Mouse (Mus musculus) lung, postnatal 0 days (tissue): ENCODE measurements at regions not wholly inside any gene's neighbourhood (a gene's known extent, or its start where the extent isn't known, plus 50 kb on each side); places are given as distances from the start of the nearest gene placed in this dataset.

ENCODE experiments used
- ATAC-seq: fragments of 200-750 bp; cut with Nextera tagmentation; 2 replicates; pipeline ENCODE4 v1.8.0; 2017; ENCODE audit warnings: moderate library complexity
- DNase-seq: peaks from one replicate; pipeline ENCODE4 v3.0.0-alpha.2; 2016; ENCODE audit warnings: low spot score
- H3K27ac ChIP-seq: fragments of 300-500 bp; sonication (generic); 2 replicates; pipeline ENCODE4 v1.5.1; 2014; ENCODE audit warnings: antibody characterized with exemption, mild to moderate bottlenecking, low read length, mixed read lengths
- H3K27me3 ChIP-seq: fragments of 300-500 bp; sonication (generic); replicated peaks from 2 replicates; pipeline ENCODE4 v1.6.1; 2014; ENCODE audit warnings: low read length, mixed read lengths; ENCODE audit not compliant: insufficient read depth
- H3K36me3 ChIP-seq: fragments of 300-500 bp; sonication (generic); 2 replicates; pipeline ENCODE4 v1.6.1; 2014; ENCODE audit warnings: low read length, mixed read lengths; ENCODE audit not compliant: insufficient read depth
- H3K4me1 ChIP-seq: fragments of 300-500 bp; sonication (generic); 2 replicates; pipeline ENCODE4 v1.6.1; 2014; ENCODE audit warnings: antibody characterized with exemption, low read depth, low read length, mixed read lengths; ENCODE audit not compliant: insufficient read depth
- H3K4me2 ChIP-seq: fragments of 300-500 bp; sonication (generic); replicated peaks from 2 replicates; pipeline ENCODE4 v1.6.1; 2014; ENCODE audit warnings: low read depth, mild to moderate bottlenecking, low read length, moderate library complexity, mixed read lengths
- H3K4me3 ChIP-seq: fragments of 300-500 bp; sonication (generic); 2 replicates; pipeline ENCODE4 v1.5.1; 2014; ENCODE audit warnings: low read depth, low read length
- H3K9ac ChIP-seq: fragments of 300-500 bp; sonication (generic); replicated peaks from 2 replicates; pipeline ENCODE4 v1.6.1; 2014; ENCODE audit warnings: low read depth, mild to moderate bottlenecking
- H3K9me3 ChIP-seq: fragments of 300-500 bp; sonication (generic); 2 replicates; pipeline ENCODE4 v1.6.1; 2016; ENCODE audit warnings: low read length, mixed read lengths
- CTCF ChIP-seq: IDR thresholded peaks from 2 replicates; pipeline ENCODE4 v1.5.1; 2016; ENCODE audit warnings: antibody characterized with exemption, mild to moderate bottlenecking
- EP300 ChIP-seq: IDR thresholded peaks from 2 replicates; pipeline ENCODE4 v1.6.1; 2016; ENCODE audit warnings: antibody characterized with exemption, mild to moderate bottlenecking, control low read depth
- WGBS: fragments of 180-500 bp; shearing (Covaris S2); extraction: QIAGEN DNeasy Blood & Tissue Kit; methylation state at CpG from one replicate; pipeline ENCODE4 v1.1.7; 2014; 5-methylcytosine and 5-hydroxymethylcytosine counted together

DNA sequence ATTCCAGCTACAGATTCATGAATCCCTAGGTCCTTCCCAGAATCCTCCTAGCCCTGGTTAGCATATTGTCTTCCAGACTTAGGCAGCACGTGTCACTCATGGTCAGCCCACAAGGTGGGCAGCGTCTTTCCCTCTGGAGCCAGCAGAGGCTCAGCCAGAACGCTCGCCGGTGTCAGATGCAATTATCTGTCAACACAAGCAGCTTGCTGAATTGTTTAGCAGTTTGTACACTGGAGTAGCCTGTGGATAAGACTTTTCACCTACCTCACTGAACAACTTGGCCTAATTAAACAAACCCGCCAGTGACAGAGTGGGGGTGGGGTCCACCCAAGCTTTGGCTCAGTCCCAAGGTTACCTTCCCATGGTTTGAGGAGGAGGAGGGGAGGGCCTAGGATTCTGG, 285.4 kb upstream of the Kcnab2 start:
- no peaks in the 10 kb centered on the region for H3K4me1 ChIP-seq
- ATAC-seq (no peak), DNase-seq (no peak)
- no peak overlapping the region for H3K9ac ChIP-seq
- no peak for TF ChIP-seq CTCF
- TF ChIP-seq EP300: no peak
- 48% methylated on average over 6 of the region's 6 CpGs for WGBS
- H3K27ac ChIP-seq: no peak overlapping the region
- no peaks in the 10 kb centered on the region for H3K9me3 ChIP-seq
- no peak overlapping the region for H3K4me2 ChIP-seq
- H3K36me3 ChIP-seq: no peaks in the 10 kb centered on the region
- H3K27me3 ChIP-seq: no peaks in the 10 kb centered on the region
- no peak overlapping the region for H3K4me3 ChIP-seq

GRCm38 (mm10) chr4:152762576-152762975, 284.9 kb upstream of the Kcnab2 start:
- TF ChIP-seq EP300: no peak
- TF ChIP-seq CTCF: no peak
- Histone ChIP-seq H3K27me3 (no peaks in the 10 kb centered on the region), H3K36me3 (no peaks in the 10 kb centered on the region), H3K9ac (no peak overlapping the region), H3K27ac (no peak overlapping the region), H3K4me3 (no peak overlapping the region), H3K4me2 (no peak overlapping the region), H3K9me3 (no peaks in the 10 kb centered on the region), H3K4me1 (no peaks in the 10 kb centered on the region)
- ATAC-seq (no peak), DNase-seq (no peak)
- 88% methylated on average over 4 of the region's 4 CpGs for WGBS

DNA sequence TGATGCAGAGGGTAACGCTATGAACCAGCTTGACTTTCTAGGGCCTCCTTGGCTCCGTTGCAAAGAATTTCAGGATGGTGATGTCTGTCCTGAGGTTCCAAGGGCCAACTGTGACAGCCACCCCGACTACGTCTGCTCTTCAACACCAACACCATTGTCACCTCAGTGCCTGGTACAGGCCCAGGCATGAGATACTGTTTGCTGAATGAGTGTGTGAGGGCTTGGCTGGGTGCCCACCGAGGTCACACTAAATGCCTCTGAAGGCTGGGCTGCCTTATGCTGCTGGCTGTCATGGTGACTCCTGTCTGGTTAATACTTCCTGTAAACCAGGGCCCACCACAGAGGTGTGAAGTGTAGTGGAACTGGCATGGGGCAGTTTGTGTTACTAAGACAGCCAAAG, 279.5 kb upstream of the Kcnab2 start:
- Histone ChIP-seq H3K4me2 (no peak overlapping the region), H3K27ac (no peak overlapping the region)

DNA sequence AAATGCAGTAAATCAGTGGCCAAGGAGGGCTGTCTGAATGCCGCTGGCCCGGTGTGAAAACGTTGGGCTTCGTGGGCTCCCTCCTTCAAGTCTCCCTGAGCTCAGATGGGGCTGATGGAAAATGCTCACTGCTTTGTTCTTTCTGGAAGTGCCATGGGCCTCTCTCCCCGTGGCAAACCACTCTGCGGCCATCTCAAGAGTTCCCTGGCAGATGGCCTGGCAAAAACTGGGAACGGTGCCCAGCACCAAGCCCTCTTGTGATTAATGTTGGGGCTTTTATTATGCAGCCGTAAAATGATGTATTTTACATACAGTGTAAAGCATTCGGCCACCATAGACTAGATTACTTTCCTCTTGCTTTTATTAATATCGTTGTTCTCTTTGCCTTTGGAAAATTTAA, 278.9 kb upstream of the Kcnab2 start:
- H3K4me2 ChIP-seq: no peak overlapping the region
- H3K27me3 ChIP-seq: no peaks in the 10 kb centered on the region
- ATAC-seq (no peak), DNase-seq (no peak)
- no peak overlapping the region for H3K27ac ChIP-seq
- TF ChIP-seq CTCF: no peak
- no peak for TF ChIP-seq EP300
- WGBS: 71% methylated on average over 10 of the region's 10 CpGs
- H3K9ac ChIP-seq: no peak overlapping the region
- H3K36me3 ChIP-seq: no peaks in the 10 kb centered on the region
- no peaks in the 10 kb centered on the region for H3K9me3 ChIP-seq
- H3K4me3 ChIP-seq: no peak overlapping the region
- no peaks in the 10 kb centered on the region for H3K4me1 ChIP-seq

More for the DNA sequence above, 279.5 kb upstream of the Kcnab2 start:
- ATAC-seq (no peak), DNase-seq (no peak)
- no peak for TF ChIP-seq CTCF
- TF ChIP-seq EP300: no peak
- no peaks in the 10 kb centered on the region for H3K9me3 ChIP-seq
- H3K4me3 ChIP-seq: no peak overlapping the region
- H3K36me3 ChIP-seq: no peaks in the 10 kb centered on the region
- H3K27me3 ChIP-seq: no peaks in the 10 kb centered on the region
- 73% methylated on average over 5 of the region's 5 CpGs for WGBS
- H3K9ac ChIP-seq: no peak overlapping the region
- H3K4me1 ChIP-seq: no peaks in the 10 kb centered on the region

GRCm38 (mm10) chr4:152755756-152756155, 278.1 kb upstream of the Kcnab2 start:
- Histone ChIP-seq H3K4me1 (no peaks in the 10 kb centered on the region), H3K9me3 (no peaks in the 10 kb centered on the region), H3K36me3 (no peaks in the 10 kb centered on the region), H3K4me2 (no peak overlapping the region), H3K27me3 (no peaks in the 10 kb centered on the region), H3K27ac (no peak overlapping the region), H3K9ac (no peak overlapping the region), H3K4me3 (no peak overlapping the region)
- TF ChIP-seq CTCF (no peak), EP300 (no peak)
- DNase-seq (no peak), ATAC-seq (no peak)
- 80% methylated on average over 8 of the region's 8 CpGs for WGBS

DNA sequence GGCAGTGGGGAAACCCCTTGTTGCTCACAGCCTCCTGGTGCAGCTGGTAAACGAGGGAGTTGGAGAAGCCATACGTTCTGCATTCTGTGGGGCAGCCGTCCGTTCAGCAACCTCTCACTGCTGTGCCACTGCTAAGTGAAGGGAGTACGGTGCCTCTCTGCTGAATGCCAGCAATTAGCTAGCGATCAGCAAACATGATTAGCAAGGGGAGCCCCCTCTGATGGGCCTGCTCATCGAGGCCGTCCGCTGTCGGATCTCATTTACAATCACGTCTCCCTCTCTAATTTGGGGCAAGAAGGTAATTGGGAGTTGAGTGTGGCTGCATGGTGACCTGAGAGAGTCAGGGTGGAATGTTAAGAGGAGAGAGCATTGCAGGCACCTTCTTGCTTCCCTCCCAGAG, 266.7 kb upstream of the Kcnab2 start:
- TF ChIP-seq CTCF: no peak
- TF ChIP-seq EP300: no peak
- Histone ChIP-seq H3K27me3 (no peaks in the 10 kb centered on the region), H3K9me3 (no peaks in the 10 kb centered on the region), H3K9ac (no peak overlapping the region), H3K4me3 (no peak overlapping the region), H3K4me2 (no peak overlapping the region), H3K27ac (no peak overlapping the region), H3K36me3 (no peaks in the 10 kb centered on the region), H3K4me1 (no peaks in the 10 kb centered on the region)
- no peak for ATAC-seq
- DNase-seq: no peak
- WGBS: 41% methylated on average over 11 of the region's 11 CpGs

- H3K4me3 ChIP-seq: no peak overlapping the region
- no peaks in the 10 kb centered on the region for H3K4me1 ChIP-seq
- DNase-seq (no peak), ATAC-seq (no peak)
- H3K36me3 ChIP-seq: no peaks in the 10 kb centered on the region
- no peak for TF ChIP-seq EP300
- no peak for TF ChIP-seq CTCF
- H3K27me3 ChIP-seq: no peaks in the 10 kb centered on the region
- H3K9me3 ChIP-seq: no peaks in the 10 kb centered on the region
- H3K27ac ChIP-seq: no peak overlapping the region
- 67% methylated on average over 2 of the region's 2 CpGs for WGBS
- no peak overlapping the region for H3K9ac ChIP-seq
- H3K4me2 ChIP-seq: no peak overlapping the region
These were observed 255.3 kb upstream of the Kcnab2 start for GRCm38 (mm10) chr4:152733017-152733416.
